Mouse (Mus musculus) ovary, postnatal 14 days (tissue): ENCODE data around the gene Pold4.
A peak's percentile ranks its signal among the peaks of the same experiment; 100 is the strongest.

ENCODE experiments used
- DNase-seq: peaks from one replicate; pipeline ENCODE4 v3.0.0; 2022; ENCODE audit warnings: low spot score

The Pold4 gene

GRCm38 (mm10) chr19:4231253-4232185 is at the start of gene Pold4:
Gene Pold4 (plus strand): TSS chr19:4231899.
- DNase-seq, result peak; percentile 90

GRCm38 (mm10) chr19:4183689-4184088 is 48.0 kb upstream of the Pold4 start:
- no peak for DNase-seq

GRCm38 (mm10) chr19:4184976-4185975 is 46.4 kb upstream of the Pold4 start:
- no peak for DNase-seq

GRCm38 (mm10) chr19:4187303-4187702 is 44.4 kb upstream of the Pold4 start:
- DNase-seq, result no peak

GRCm38 (mm10) chr19:4189051-4189620 is 42.6 kb upstream of the Pold4 start:
- DNase-seq, result no peak

- no peak for DNase-seq
Observed at GRCm38 (mm10) chr19:4190831-4191334, 40.8 kb upstream of the Pold4 start, which contains the start of gene Tbc1d10c. Gene Tbc1d10c (minus strand): TSS chr19:4191284.

- peak; percentile 97 for DNase-seq
Observed at GRCm38 (mm10) chr19:4191528-4192250, 40.0 kb upstream of the Pold4 start, which contains the start of gene Ppp1ca. Gene Ppp1ca (plus strand): TSS chr19:4192065.

- no peak for DNase-seq
Observed at GRCm38 (mm10) chr19:4192251-4192985, 39.3 kb upstream of the Pold4 start.

GRCm38 (mm10) chr19:4193129-4193528 is 38.6 kb upstream of the Pold4 start:
- no peak for DNase-seq

- no peak for DNase-seq
Observed at GRCm38 (mm10) chr19:4194021-4194724, 37.5 kb upstream of the Pold4 start.

- no peak for DNase-seq
Observed at GRCm38 (mm10) chr19:4194776-4195650, 36.7 kb upstream of the Pold4 start.

GRCm38 (mm10) chr19:4196048-4196447 is 35.7 kb upstream of the Pold4 start:
- DNase-seq, result no peak

- DNase-seq, result no peak
Observed at GRCm38 (mm10) chr19:4196548-4196947, 35.2 kb upstream of the Pold4 start.

GRCm38 (mm10) chr19:4197180-4197579 is 34.5 kb upstream of the Pold4 start:
- no peak for DNase-seq

GRCm38 (mm10) chr19:4201291-4201909 is 30.3 kb upstream of the Pold4 start, which contains the start of gene Rad9a:
Gene Rad9a (minus strand): TSS chr19:4201662.
- DNase-seq, result peak; percentile 85

GRCm38 (mm10) chr19:4202149-4202548 is 29.6 kb upstream of the Pold4 start:
- DNase-seq, result no peak

- no peak for DNase-seq
Observed at GRCm38 (mm10) chr19:4203148-4203547, 28.6 kb upstream of the Pold4 start.
